Mouse (Mus musculus) kidney, embryonic 15.5 days (tissue): Measurements from ENCODE around the gene Tnfaip3. TPM values are rescaled to one million over a fixed set of nuclear protein-coding genes. Genes with fewer than 3 reads are reported as not detected.
A peak's percentile ranks its signal among the peaks of the same experiment; 100 is the strongest.

Source experiments
- ATAC-seq: fragments of 200-750 bp; cut with Nextera tagmentation; replicated peaks from 2 replicates; pipeline ENCODE4 v1.8.0; 2017; ENCODE audit warnings: moderate TSS enrichment; ENCODE audit not compliant: low FRiP score
- H3K27ac ChIP-seq: fragments of 300-500 bp; sonication (generic); 2 replicates; pipeline ENCODE4 v1.5.1; 2015; ENCODE audit warnings: mild to moderate bottlenecking, inconsistent platforms
- H3K27me3 ChIP-seq: fragments of 300-500 bp; sonication (generic); 2 replicates; pipeline ENCODE4 v1.6.1; 2015; ENCODE audit warnings: inconsistent platforms
- H3K36me3 ChIP-seq: fragments of 300-500 bp; sonication (generic); 2 replicates; pipeline ENCODE4 v1.6.1; 2015; ENCODE audit warnings: inconsistent platforms
- H3K4me1 ChIP-seq: fragments of 300-500 bp; sonication (generic); 2 replicates; pipeline ENCODE4 v1.6.1; 2015; ENCODE audit warnings: inconsistent platforms
- H3K4me2 ChIP-seq: fragments of 300-500 bp; sonication (generic); 2 replicates; pipeline ENCODE4 v1.6.1; 2015; ENCODE audit warnings: moderate library complexity, mild to moderate bottlenecking, inconsistent platforms
- H3K4me3 ChIP-seq: fragments of 300-500 bp; sonication (generic); replicated peaks from 2 replicates; pipeline ENCODE4 v1.5.1; 2015; ENCODE audit warnings: mild to moderate bottlenecking, inconsistent platforms
- H3K9ac ChIP-seq: fragments of 300-500 bp; sonication (generic); 2 replicates; pipeline ENCODE4 v1.6.1; 2015; ENCODE audit warnings: mild to moderate bottlenecking, inconsistent platforms
- H3K9me3 ChIP-seq: fragments of 300-500 bp; sonication (generic); replicated peaks from 2 replicates; pipeline ENCODE4 v1.6.1; 2016; ENCODE audit warnings: inconsistent platforms
- WGBS: fragments of 180-500 bp; shearing (Covaris S2); methylation state at CpG from one replicate; pipeline ENCODE4 v1.1.7; 2015; ENCODE audit warnings: mixed read lengths; 5-methylcytosine and 5-hydroxymethylcytosine counted together
- polyA plus RNA-seq: library from polyadenylated mRNA; unstranded; fragments of >200 nt; fragmentation: Nextera tagmentation; extraction: Ambion mirVana; gene quantifications from 2 replicates; pipeline ENCODE4 v1.2.1, GENCODE M21; 2015

The Tnfaip3 gene
- polyA plus RNA-seq, 1 experiment from 2014 or later = 2.9 TPM

DNA sequence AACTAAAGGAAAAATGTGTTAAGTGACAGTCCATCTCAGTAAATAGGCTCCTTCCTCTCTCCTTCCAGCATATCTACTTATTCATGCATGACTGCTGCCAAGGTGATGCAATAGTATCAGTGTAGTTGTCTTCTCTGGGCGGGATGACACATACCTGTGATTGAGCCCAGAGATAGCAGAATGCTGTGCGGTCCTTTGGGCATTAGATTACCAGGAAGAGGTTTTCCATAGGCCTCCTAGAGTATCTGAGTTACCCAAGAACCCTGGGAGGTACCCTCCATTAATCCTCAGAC lies 27.6 kb downstream of the Tnfaip3 start:
- Histone ChIP-seq H3K9me3 (no peaks in the 10 kb centered on the region), H3K27ac (no peak overlapping the region), H3K27me3 (no peaks in the 10 kb centered on the region), H3K36me3 (no peaks in the 10 kb centered on the region), H3K9ac (no peak overlapping the region), H3K4me1 (peaks cover 12% of the 10 kb centered on the region; the same call in 1 of the 2 replicates), H3K4me3 (no peak overlapping the region), H3K4me2 (no peak overlapping the region)
- no peak; the same call in 1 of the 2 replicates for ATAC-seq
- WGBS = 59% methylated on average over 2 of the region's 2 CpGs

GRCm38 (mm10) chr10:18987046-18987906 lies 28.2 kb downstream of the Tnfaip3 start:
- no peaks in the 10 kb centered on the region for H3K36me3 ChIP-seq
- H3K4me3 ChIP-seq = no peak overlapping the region
- H3K4me1 ChIP-seq = peaks cover 12% of the 10 kb centered on the region; the same call in 1 of the 2 replicates
- H3K27ac ChIP-seq = no peak overlapping the region
- no peak overlapping the region for H3K4me2 ChIP-seq
- no peaks in the 10 kb centered on the region for H3K27me3 ChIP-seq
- no peaks in the 10 kb centered on the region for H3K9me3 ChIP-seq
- 14% methylated on average over 2 of the region's 2 CpGs for WGBS
- H3K9ac ChIP-seq = no peak overlapping the region
- peak; percentile 88 for ATAC-seq

DNA sequence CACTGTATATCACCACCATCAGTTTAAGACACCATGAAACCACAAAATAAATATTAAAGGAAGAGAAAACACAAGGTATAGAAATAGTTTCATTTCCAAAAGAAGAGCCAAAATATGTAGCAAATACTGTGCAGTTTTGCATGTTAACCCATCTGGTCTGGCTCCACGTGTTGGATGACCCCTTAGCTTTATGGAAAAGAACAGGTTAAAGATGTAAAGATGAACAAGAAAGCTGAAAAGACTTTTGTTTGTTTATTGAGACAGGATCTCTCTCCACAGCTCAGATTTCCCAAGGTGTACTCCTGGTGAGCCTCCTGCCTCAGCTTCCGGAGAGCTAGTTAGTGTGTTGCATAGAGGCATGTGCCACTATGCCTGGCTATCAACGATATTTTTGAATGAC lies 29.9 kb downstream of the Tnfaip3 start:
- peaks cover 12% of the 10 kb centered on the region; the same call in 1 of the 2 replicates for H3K4me1 ChIP-seq
- no peaks in the 10 kb centered on the region for H3K9me3 ChIP-seq
- no peak overlapping the region for H3K9ac ChIP-seq
- H3K4me2 ChIP-seq = no peak overlapping the region
- H3K27me3 ChIP-seq = no peaks in the 10 kb centered on the region
- H3K27ac ChIP-seq = no peak overlapping the region
- no peaks in the 10 kb centered on the region for H3K36me3 ChIP-seq
- no peak overlapping the region for H3K4me3 ChIP-seq
- WGBS = 88% methylated on average over 3 of the region's 3 CpGs
- ATAC-seq = no peak

DNA sequence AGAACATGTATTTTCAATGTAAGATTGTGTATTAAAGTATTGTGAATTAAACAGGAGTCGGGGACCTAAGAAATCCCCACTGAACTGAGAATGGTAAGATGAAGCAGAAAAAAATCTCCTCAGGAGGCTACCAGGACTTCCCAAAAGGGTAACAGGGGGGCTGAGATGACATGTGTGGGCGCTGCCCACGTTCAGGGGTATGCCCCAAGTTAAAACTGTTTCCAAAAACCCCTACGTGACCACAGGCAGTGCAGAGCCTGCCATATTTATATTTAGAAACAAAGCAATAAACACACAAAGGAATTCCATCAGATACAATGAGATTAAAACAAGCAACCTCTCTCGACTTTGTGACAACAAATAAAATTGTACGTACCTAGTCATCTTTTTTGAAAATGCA lies 31.9 kb downstream of the Tnfaip3 start:
- no peak overlapping the region for H3K27ac ChIP-seq
- H3K4me3 ChIP-seq = no peak overlapping the region
- peaks cover 12% of the 10 kb centered on the region; the same call in 1 of the 2 replicates for H3K4me1 ChIP-seq
- no peaks in the 10 kb centered on the region for H3K27me3 ChIP-seq
- ATAC-seq = no peak
- no peak overlapping the region for H3K4me2 ChIP-seq
- no peak overlapping the region for H3K9ac ChIP-seq
- no peaks in the 10 kb centered on the region for H3K36me3 ChIP-seq
- WGBS = 71% methylated on average over 6 of the region's 6 CpGs
- H3K9me3 ChIP-seq = no peaks in the 10 kb centered on the region

GRCm38 (mm10) chr10:18974486-18974885 lies 41.0 kb downstream of the Tnfaip3 start:
- no peak overlapping the region for H3K9ac ChIP-seq
- H3K4me1 ChIP-seq = no peaks in the 10 kb centered on the region
- no peaks in the 10 kb centered on the region for H3K36me3 ChIP-seq
- H3K4me2 ChIP-seq = no peak overlapping the region
- H3K4me3 ChIP-seq = no peak overlapping the region
- no peaks in the 10 kb centered on the region for H3K9me3 ChIP-seq
- ATAC-seq = no peak
- H3K27ac ChIP-seq = no peak overlapping the region
- WGBS = 67% methylated on average over 3 of the region's 3 CpGs
- H3K27me3 ChIP-seq = no peaks in the 10 kb centered on the region

DNA sequence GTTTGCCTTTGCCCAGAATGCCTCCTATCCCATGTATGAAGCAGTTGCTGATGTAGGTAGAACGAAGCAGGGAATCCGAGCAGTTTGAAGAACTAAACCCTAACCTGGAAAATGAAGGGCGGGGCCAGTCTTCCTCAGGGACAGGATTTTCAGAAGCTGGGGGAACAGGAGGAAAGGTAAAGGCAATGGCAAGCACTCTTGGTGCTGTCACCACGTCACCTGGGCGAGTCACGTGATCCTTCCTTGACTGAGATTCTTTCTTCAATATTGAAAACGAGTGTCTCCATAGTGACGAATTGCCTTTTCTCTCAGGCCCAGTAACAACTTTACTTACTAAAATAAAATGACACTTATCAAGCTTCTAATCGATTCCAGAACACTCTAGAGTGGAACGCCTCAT lies 48.6 kb downstream of the Tnfaip3 start:
- Histone ChIP-seq H3K9me3 (no peaks in the 10 kb centered on the region), H3K36me3 (no peaks in the 10 kb centered on the region), H3K4me1 (peaks cover 3% of the 10 kb centered on the region; the same call in 1 of the 2 replicates), H3K27ac (no peak overlapping the region), H3K27me3 (no peaks in the 10 kb centered on the region), H3K4me3 (no peak overlapping the region), H3K4me2 (no peak overlapping the region), H3K9ac (no peak overlapping the region)
- no peak for ATAC-seq
- WGBS = 92% methylated on average over 10 of the region's 10 CpGs

- no peak overlapping the region for H3K4me3 ChIP-seq
- H3K27ac ChIP-seq = no peak overlapping the region
- no peak overlapping the region for H3K9ac ChIP-seq
- H3K4me2 ChIP-seq = no peak overlapping the region
- H3K27me3 ChIP-seq = no peaks in the 10 kb centered on the region
- 58% methylated on average over 4 of the region's 4 CpGs for WGBS
- no peaks in the 10 kb centered on the region for H3K9me3 ChIP-seq
- no peaks in the 10 kb centered on the region for H3K36me3 ChIP-seq
- ATAC-seq = no peak
- peaks cover 3% of the 10 kb centered on the region; the same call in 1 of the 2 replicates for H3K4me1 ChIP-seq
These were observed 49.9 kb downstream of the Tnfaip3 start for GRCm38 (mm10) chr10:18965601-18966000.

- WGBS = 56% methylated on average over 7 of the region's 7 CpGs
- H3K9ac ChIP-seq = no peak overlapping the region
- ATAC-seq = no peak
These were observed 50.6 kb downstream of the Tnfaip3 start for GRCm38 (mm10) chr10:18964856-18965255.

DNA sequence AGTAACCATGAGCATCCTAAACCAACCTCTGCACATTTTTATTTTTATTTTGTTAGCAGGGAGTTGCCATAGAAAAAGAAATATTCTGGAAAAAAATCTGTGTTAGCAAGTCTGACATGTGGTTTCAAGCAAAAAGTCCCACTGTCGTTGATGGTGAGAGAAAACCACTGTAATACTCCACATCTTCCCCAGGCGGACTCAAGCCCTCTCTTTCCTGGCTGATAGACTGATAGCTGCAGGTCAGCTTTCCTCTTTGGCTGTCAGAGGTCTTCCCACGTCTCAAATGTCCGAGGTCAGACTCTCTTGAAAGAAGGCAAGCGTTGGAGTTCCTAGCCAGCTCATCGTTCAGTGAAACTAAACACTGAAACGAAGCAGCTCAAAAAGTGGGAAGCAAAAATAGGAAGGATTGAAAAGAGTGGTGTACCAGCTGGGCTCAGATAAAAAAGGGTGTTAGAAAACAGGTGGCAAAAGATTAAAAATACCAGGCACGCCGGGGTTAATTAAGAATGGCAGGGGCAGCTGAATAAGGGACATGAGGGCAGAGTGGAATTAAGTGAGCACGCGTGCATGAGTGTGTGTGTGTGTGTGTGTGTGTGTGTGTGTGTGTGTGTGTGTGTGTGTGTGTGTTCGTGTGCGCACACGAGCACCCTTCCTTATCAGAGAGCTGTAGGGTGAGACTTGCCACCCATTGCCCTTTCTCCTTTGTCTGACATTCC lies 55.5 kb downstream of the Tnfaip3 start:
- WGBS = 36% methylated on average over 14 of the region's 14 CpGs
- no peak overlapping the region for H3K9ac ChIP-seq
- H3K4me1 ChIP-seq = peaks cover 6% of the 10 kb centered on the region; the same call in 1 of the 2 replicates
- peak; percentile 43; the same call in 1 of the 2 replicates for ATAC-seq
- 0 out of 2 replicates have a peak overlapping the region, but pooled peaks have one; percentile 12 for H3K4me2 ChIP-seq
- H3K9me3 ChIP-seq = no peaks in the 10 kb centered on the region
- no peaks in the 10 kb centered on the region for H3K36me3 ChIP-seq
- H3K4me3 ChIP-seq = no peak overlapping the region
- no peaks in the 10 kb centered on the region for H3K27me3 ChIP-seq
- no peak overlapping the region for H3K27ac ChIP-seq

More at GRCm38 (mm10) chr10:18964856-18965255, 50.6 kb downstream of the Tnfaip3 start:
- no peak overlapping the region for H3K4me2 ChIP-seq
- H3K4me3 ChIP-seq = no peak overlapping the region
- no peaks in the 10 kb centered on the region for H3K27me3 ChIP-seq
- H3K27ac ChIP-seq = no peak overlapping the region
- H3K36me3 ChIP-seq = no peaks in the 10 kb centered on the region
- H3K4me1 ChIP-seq = peaks cover 5% of the 10 kb centered on the region; the same call in 1 of the 2 replicates
- H3K9me3 ChIP-seq = no peaks in the 10 kb centered on the region

DNA sequence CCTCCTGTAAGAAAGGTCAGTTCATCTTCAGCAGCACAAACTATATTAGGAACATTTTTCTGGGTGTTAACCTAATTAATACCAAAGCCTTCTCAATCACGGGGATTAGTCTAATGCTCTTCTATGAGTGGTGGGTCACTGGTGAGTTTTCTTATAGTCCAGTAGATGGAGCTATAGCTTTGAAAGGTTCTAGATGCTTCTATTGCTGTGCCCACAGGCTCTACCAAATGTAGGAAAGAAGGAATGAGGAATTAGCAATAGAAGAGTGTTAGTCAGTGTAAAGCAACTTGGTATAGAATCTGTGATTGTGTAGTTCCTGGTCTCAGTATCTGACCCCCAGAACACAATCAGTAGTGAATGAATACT lies 61.8 kb downstream of the Tnfaip3 start:
- H3K4me2 ChIP-seq = no peak overlapping the region
- WGBS = 17% methylated on average over 1 of the region's 1 CpGs
- ATAC-seq = no peak; the same call in 1 of the 2 replicates
- no peak overlapping the region for H3K9ac ChIP-seq
- H3K4me3 ChIP-seq = no peak overlapping the region
- no peak overlapping the region for H3K27ac ChIP-seq
- no peaks in the 10 kb centered on the region for H3K9me3 ChIP-seq
- H3K36me3 ChIP-seq = no peaks in the 10 kb centered on the region
- H3K4me1 ChIP-seq = no peaks in the 10 kb centered on the region
- 0 out of 2 replicates have a peak, but pooled peaks cover 2% of the 10 kb centered on the region for H3K27me3 ChIP-seq

- ATAC-seq = no peak
- Histone ChIP-seq H3K9ac (no peak overlapping the region), H3K4me3 (no peak overlapping the region), H3K27me3 (0 out of 2 replicates have a peak, but pooled peaks cover 2% of the 10 kb centered on the region), H3K27ac (no peak overlapping the region), H3K4me2 (no peak overlapping the region), H3K36me3 (no peaks in the 10 kb centered on the region), H3K9me3 (no peaks in the 10 kb centered on the region), H3K4me1 (no peaks in the 10 kb centered on the region)
These were observed 62.3 kb downstream of the Tnfaip3 start for GRCm38 (mm10) chr10:18953011-18953705.
